Mouse (Mus musculus) CD4-positive, CD25-positive, alpha-beta regulatory T cell, adult 2 months (primary cell): Measurements from ENCODE around the gene Hist1h3b.
"Not testable (repeated sequence)": the region's sequence is repeated elsewhere in the genome, so short reads cannot be mapped to it uniquely, and the experiment has no call there.

Source experiments
- DNase-seq: peaks from one replicate; pipeline ENCODE4 v3.0.0-alpha.2; 2012; ENCODE audit warnings: low read depth, low spot score

Hist1h3b gene

GRCm38 (mm10) chr13:23753314-23754078, 1.4 kb downstream of the Hist1h3b start:
- DNase-seq: no peak

DNA sequence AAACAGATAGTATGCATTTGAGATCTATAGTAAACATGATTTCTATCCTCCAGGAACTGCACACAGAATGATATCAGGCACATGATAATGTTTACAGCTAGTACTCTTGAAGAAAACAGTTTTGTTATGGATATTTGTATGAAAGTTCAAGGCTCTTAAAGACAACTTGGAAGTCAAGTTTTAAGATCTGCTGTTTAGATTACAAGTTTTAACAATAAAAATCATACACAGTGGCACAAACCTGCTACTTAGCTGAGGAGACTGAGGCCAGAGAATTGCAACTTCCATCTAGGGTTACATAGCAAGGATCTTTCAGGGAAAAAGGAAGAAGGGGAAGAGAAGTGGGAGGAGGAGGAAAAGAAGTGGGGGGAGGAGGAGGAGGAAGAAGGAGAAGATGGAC, 2.9 kb downstream of the Hist1h3b start:
- no peak for DNase-seq

DNA sequence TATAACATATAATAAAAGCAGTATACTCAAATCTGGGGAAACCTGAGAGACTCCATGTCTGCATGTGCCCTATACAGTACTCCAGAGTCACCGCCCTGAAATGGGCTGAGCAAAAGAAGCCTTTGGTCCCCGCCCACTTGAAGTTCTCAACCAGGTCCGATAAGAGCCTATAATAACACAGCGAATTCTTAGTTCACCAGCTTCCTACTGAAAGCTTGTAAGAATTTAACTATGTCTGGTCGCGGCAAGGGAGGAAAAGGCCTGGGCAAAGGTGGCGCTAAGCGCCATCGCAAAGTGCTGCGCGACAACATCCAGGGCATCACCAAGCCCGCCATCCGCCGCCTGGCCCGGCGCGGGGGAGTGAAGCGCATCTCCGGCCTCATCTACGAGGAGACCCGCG, 4.7 kb downstream of the Hist1h3b start, which contains the start of gene Hist1h4b:
Gene Hist1h4b, plus strand, starts transcription at position 224 of the 400 bp plus-strand sequence.
- peak; percentile 92 for DNase-seq

DNA sequence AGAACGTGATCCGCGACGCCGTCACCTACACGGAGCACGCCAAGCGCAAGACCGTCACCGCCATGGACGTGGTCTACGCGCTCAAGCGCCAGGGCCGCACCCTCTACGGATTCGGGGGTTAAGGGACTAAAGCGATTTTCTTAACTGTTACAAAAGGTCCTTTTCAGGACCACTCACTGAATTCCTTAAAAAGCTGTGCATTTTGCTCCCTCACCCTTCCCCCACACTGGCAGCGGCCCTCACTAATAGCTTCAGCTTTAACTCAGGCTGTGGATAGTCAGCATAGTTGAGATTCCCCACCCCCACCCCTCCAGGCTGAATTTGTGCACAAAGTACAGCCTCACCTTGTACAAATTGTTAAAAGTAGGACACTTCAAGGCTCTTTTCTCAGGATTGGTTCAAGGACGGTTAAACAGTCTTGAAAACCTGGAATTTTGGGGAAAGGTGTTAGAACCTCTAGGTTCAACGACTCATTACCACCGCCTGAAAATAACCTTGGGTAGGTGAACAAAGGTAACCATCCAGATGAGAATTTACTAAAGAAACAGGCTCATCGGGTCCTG, 5.2 kb downstream of the Hist1h3b start:
- DNase-seq: peak; percentile 47

GRCm38 (mm10) chr13:23757921-23758320, 5.9 kb downstream of the Hist1h3b start:
- DNase-seq: no peak

DNA sequence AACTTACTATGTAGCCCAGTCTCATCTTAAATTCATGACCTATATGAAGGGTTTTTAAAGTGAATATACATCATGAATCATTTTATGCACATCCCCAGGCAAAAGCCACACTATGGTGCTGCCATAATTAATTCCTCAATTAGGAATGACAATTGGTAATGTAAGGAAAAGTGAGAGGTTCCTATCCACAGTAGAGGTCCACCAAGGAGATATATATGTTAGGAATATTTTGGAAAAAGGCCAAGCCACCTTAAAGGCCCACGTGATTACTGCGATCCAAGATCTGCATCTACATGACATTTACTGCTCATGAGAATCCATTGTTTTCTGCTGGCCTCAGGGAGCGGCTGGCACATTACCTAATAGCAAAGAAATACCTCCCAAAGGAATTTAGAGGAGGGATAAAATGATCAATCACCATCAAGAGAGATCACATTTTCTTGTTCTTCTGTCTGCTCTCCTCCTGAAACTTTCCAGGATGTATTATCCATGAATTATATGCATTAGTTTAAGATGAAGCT, 7.2 kb downstream of the Hist1h3b start:
- DNase-seq: no peak

DNA sequence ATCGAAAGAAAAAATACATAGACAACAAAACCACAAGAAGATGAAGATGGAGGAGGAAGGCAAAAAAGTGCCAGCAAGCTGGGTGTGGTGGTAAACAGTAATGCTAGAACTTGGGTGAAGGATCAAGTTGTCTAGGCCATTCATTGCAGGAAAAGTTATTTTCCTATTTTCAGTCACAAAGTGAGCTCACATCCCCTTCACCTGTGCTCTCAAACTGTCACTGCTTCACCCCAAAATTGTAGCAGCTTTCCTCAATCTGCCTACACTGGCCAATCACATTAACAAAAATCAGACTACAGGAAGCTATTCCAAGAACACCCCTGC, 7.8 kb downstream of the Hist1h3b start:
- DNase-seq: no peak

- peak; percentile 53 for DNase-seq
These were observed 8.3 kb downstream of the Hist1h3b start for GRCm38 (mm10) chr13:23760240-23760971.

GRCm38 (mm10) chr13:23760972-23761864, 9.2 kb downstream of the Hist1h3b start, which contains the start of gene Hist1h4a:
Gene Hist1h4a (minus strand): TSS chr13:23761230.
- DNase-seq: peak; percentile 99

- peak; percentile 84 for DNase-seq
These were observed 10.1 kb downstream of the Hist1h3b start, which contains the start of gene Hist1h3a for GRCm38 (mm10) chr13:23761871-23762821. Gene Hist1h3a (minus strand): TSS chr13:23762386.

DNA sequence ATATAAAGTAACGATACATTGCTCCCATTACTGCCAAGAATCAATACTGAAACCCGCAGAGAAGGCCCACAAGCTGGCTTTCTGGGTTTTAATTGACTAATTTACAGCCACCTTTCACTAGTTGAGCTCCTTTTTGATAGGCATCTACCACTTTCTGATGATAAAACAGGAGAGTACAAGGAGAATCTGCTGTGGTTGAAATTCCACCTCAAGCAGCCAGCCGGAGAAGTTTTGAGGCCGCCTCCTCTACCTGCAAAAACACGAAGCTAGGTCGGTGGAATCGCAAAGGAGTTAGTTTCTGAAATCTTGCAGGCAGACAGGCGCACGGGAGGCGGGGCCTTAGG, 11.1 kb downstream of the Hist1h3b start:
- DNase-seq: no peak

DNA sequence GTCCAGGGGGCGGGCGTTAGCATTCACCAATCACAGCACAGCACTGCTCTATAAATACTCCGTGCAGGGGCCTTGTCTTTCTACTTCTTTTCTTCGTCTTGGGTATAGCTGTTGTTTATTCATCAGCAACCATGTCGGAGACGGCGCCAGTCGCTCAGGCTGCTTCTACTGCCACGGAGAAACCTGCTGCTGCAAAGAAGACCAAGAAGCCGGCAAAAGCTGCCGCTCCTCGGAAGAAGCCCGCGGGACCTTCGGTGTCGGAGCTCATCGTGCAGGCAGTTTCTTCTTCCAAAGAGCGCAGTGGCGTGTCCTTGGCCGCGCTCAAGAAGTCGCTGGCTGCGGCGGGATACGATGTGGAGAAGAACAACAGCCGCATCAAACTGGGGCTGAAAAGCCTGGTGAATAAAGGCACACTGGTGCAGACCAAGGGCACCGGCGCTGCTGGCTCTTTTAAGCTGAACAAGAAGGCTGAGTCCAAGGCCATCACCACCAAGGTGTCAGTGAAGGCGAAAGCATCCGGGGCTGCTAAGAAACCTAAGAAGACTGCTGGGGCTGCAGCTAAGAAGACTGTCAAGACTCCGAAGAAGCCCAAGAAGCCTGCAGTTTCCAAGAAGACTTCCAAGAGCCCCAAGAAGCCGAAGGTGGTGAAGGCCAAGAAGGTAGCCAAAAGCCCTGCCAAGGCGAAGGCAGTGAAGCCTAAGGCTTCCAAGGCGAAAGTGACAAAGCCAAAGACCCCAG, 11.7 kb downstream of the Hist1h3b start, which contains the start of gene Hist1h1a:
Gene Hist1h1a, plus strand, starts transcription at position 81 of the 738 bp plus-strand sequence.
- DNase-seq: peak; percentile 93

DNA sequence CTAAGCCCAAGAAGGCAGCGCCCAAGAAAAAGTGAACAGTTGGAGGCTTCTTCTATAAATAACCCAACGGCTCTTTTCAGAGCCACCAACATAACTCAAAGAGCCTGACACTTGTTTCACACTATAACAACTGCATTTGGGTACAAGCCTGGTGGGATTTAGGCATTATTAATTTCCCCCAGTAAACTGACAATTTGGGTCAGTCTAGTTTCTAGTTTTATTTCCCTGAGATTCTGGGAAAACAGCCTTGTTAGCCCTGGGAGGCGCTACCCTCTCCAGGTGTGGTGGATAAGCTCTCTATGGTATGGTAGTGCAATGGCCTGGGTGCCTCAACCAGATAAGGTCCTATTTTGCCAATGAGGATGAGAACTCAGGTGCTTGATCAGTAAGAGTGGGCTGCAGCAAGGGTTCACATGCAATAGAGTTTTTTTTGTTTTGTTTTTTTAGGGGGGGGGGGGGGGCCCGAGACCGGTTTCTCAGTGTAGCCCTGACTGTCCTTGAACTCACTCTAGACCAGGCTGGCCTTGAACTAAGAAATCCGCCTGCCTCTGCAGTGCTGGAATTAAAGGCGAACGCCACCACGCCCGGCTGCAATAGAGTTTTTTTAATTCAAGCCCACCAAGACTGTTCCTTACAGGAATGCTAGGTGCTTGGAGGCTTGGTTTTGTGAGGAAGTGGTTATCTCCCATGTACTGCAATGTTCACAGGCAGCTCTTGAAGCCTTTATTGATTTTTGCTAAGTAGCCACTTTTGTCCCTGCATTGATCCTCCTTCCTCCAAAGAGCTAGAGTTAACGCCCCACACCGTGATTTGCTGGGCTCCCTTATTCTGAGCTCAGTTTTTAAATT, 12.5 kb downstream of the Hist1h3b start:
- DNase-seq: no peak

DNA sequence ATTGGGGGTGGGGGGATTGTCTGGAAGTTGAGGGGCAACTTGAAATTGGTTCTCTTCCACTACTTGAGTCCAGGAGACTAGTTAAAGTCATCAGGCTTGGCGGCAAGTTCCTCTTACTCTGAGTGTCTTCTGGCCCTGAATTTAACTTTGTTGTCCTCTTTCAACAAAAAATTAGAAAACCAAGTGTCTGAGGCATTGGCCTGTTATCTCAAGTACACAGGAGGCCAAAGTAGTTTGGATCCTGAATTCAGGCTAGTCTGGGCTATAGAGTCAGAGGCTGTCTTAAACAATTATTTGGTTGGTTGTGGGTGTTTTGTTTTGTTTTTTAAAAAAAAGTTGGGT, 13.1 kb downstream of the Hist1h3b start:
- DNase-seq: no peak

GRCm38 (mm10) chr13:23766772-23767171, 14.7 kb downstream of the Hist1h3b start:
- DNase-seq: no peak

DNA sequence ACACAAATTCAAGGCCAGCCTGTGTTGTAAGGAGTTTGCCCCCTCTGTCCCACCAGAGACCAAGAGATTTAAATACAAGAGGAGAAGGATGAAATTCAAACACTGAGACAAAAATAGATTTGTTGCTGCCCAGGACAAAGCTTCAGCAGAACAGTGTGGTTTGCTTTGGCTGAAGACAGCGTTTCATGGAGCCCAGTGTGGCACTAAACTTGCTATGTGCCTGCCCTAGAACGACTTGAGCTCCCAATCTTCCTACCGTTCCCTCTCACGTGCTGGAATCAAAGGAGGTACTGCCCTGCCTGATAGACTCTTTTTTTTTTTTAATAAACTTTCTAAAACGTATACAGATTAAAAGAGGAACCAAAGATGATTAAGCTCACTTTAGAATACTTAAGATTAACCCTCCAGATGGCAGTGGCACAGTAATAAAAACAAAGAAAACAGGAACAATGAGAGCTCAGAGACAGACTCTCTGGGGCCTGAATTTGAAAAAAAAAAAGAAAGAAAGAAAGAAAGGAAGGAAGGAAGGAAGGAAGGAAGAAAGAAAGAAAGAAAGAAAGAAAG, 16.8 kb downstream of the Hist1h3b start:
- DNase-seq: no peak

DNA sequence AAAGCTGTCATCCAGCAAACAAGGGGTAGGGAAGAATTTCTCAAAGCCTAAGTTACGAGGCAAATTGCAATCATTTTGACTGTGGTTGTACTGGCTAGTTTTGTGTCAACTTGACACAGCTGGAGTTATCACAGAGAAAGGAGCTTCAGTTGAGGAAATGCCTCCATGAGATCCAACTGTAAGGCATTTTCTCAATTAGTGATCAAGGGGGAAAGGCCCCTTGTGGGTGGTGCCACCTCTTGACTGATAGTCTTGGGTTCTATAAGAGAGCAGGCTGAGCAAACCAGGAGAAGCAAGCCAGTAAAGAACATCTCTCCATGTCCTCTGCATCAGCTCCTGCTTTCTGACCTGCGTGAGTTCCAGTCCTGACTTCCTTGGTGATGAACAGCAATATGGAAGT, 17.5 kb downstream of the Hist1h3b start, which contains the start of gene Trim38:
Gene Trim38, plus strand, starts transcription at position 301 of the 400 bp plus-strand sequence.
- DNase-seq: not testable (repeated sequence)
